Mouse (Mus musculus) kidney, postnatal 0 days (tissue): ENCODE data around the gene Vtn. TPM values are rescaled to one million over a fixed set of nuclear protein-coding genes. Genes with fewer than 3 reads are reported as not detected.

Experiments
- ATAC-seq: fragments of 200-750 bp; cut with Nextera tagmentation; replicated peaks from 2 replicates; pipeline ENCODE4 v1.8.0; 2017; ENCODE audit warnings: low read depth, moderate number of reproducible peaks, moderate TSS enrichment, moderate library complexity; ENCODE audit not compliant: low FRiP score
- DNase-seq: peaks from one replicate; pipeline ENCODE4 v3.0.0-alpha.2; 2016; ENCODE audit warnings: low spot score
- H3K27ac ChIP-seq: fragments of 300-500 bp; sonication (generic); 2 replicates; pipeline ENCODE4 v1.5.1; 2014; ENCODE audit warnings: mild to moderate bottlenecking
- H3K27me3 ChIP-seq: fragments of 300-500 bp; sonication (generic); 2 replicates; pipeline ENCODE4 v1.6.1; 2014; ENCODE audit warnings: low read length, mixed read lengths; ENCODE audit not compliant: insufficient read depth
- H3K36me3 ChIP-seq: fragments of 300-500 bp; sonication (generic); 2 replicates; pipeline ENCODE4 v1.6.1; 2014; ENCODE audit warnings: low read length, mixed read lengths; ENCODE audit not compliant: insufficient read depth
- H3K4me1 ChIP-seq: fragments of 300-500 bp; sonication (generic); replicated peaks from 2 replicates; pipeline ENCODE4 v1.6.1; 2014; ENCODE audit warnings: antibody characterized with exemption, low read length, mixed read lengths; ENCODE audit not compliant: insufficient read depth
- H3K4me2 ChIP-seq: fragments of 300-500 bp; sonication (generic); 2 replicates; pipeline ENCODE4 v1.6.1; 2014; ENCODE audit warnings: mild to moderate bottlenecking, low read length, moderate library complexity, mixed read lengths
- H3K4me3 ChIP-seq: fragments of 300-500 bp; sonication (generic); replicated peaks from 2 replicates; pipeline ENCODE4 v1.5.1; 2014; ENCODE audit warnings: low read depth, low read length
- H3K9ac ChIP-seq: fragments of 300-500 bp; sonication (generic); 2 replicates; pipeline ENCODE4 v1.6.1; 2014; ENCODE audit warnings: low read depth, low read length
- H3K9me3 ChIP-seq: fragments of 300-500 bp; sonication (generic); replicated peaks from 2 replicates; pipeline ENCODE4 v1.6.1; 2016; ENCODE audit warnings: low read length, inconsistent platforms, mixed read lengths
- CTCF ChIP-seq: IDR thresholded peaks from 2 replicates; pipeline ENCODE4 v1.5.1; 2016; ENCODE audit warnings: antibody characterized with exemption, low read depth, mild to moderate bottlenecking, moderate library complexity
- WGBS: fragments of 180-500 bp; shearing (Covaris S2); extraction: QIAGEN DNeasy Blood & Tissue Kit; methylation state at CpG from one replicate; pipeline ENCODE4 v1.1.7; 2014; 5-methylcytosine and 5-hydroxymethylcytosine counted together
- polyA plus RNA-seq: library from polyadenylated mRNA; unstranded; fragments of >200 nt; fragmentation: Nextera tagmentation; extraction: Ambion mirVana; gene quantifications from 2 replicates; pipeline ENCODE4 v1.2.1, GENCODE M21; 2015

Vtn gene
- polyA plus RNA-seq, 1 experiment from 2014 or later: 0.70 TPM

- ATAC-seq: no peak
- no peak overlapping the region for H3K27ac ChIP-seq
- no peak overlapping the region for H3K9ac ChIP-seq
- TF ChIP-seq CTCF: no peak
- H3K4me3 ChIP-seq: no peak overlapping the region
- no peaks in the 10 kb centered on the region for H3K9me3 ChIP-seq
- H3K4me1 ChIP-seq: peaks cover 14% of the 10 kb centered on the region; the same call in 1 of the 2 replicates
- no peak for DNase-seq
- 36% methylated on average over 3 of the region's 3 CpGs for WGBS
- no peak overlapping the region for H3K4me2 ChIP-seq
- H3K27me3 ChIP-seq: no peaks in the 10 kb centered on the region
- H3K36me3 ChIP-seq: no peaks in the 10 kb centered on the region
Measured at GRCm38 (mm10) chr11:78467932-78468331, 31.0 kb upstream of the Vtn start.

- WGBS: 91% methylated on average over 10 of the region's 10 CpGs
- Histone ChIP-seq H3K4me2 (no peak overlapping the region), H3K27ac (no peak overlapping the region), H3K4me3 (no peak overlapping the region), H3K9me3 (no peaks in the 10 kb centered on the region), H3K4me1 (peaks cover 3% of the 10 kb centered on the region; the same call in 1 of the 2 replicates), H3K36me3 (no peaks in the 10 kb centered on the region), H3K9ac (no peak overlapping the region), H3K27me3 (no peaks in the 10 kb centered on the region)
- DNase-seq: no peak
- ATAC-seq: no peak
- TF ChIP-seq CTCF: no peak
Measured at GRCm38 (mm10) chr11:78471326-78472103, 27.4 kb upstream of the Vtn start.

- Histone ChIP-seq H3K4me3 (no peak overlapping the region), H3K9ac (no peak overlapping the region), H3K36me3 (no peaks in the 10 kb centered on the region), H3K27me3 (no peaks in the 10 kb centered on the region), H3K4me2 (no peak overlapping the region), H3K27ac (no peak overlapping the region), H3K9me3 (no peaks in the 10 kb centered on the region), H3K4me1 (no peaks in the 10 kb centered on the region)
- no peak for TF ChIP-seq CTCF
- 82% methylated on average over 3 of the region's 3 CpGs for WGBS
- ATAC-seq (no peak), DNase-seq (no peak)
Measured at GRCm38 (mm10) chr11:78475289-78475688, 23.6 kb upstream of the Vtn start.

GRCm38 (mm10) chr11:78483639-78484038 lies 15.3 kb upstream of the Vtn start:
- H3K9ac ChIP-seq: no peak overlapping the region
- TF ChIP-seq CTCF: no peak
- ATAC-seq: no peak
- peaks cover 11% of the 10 kb centered on the region for H3K27me3 ChIP-seq
- DNase-seq: no peak
- no peak overlapping the region for H3K4me3 ChIP-seq
- WGBS: 63% methylated on average over 7 of the region's 7 CpGs
- no peaks in the 10 kb centered on the region for H3K36me3 ChIP-seq
- H3K4me2 ChIP-seq: no peak overlapping the region
- H3K4me1 ChIP-seq: no peaks in the 10 kb centered on the region
- H3K27ac ChIP-seq: no peak overlapping the region
- no peaks in the 10 kb centered on the region for H3K9me3 ChIP-seq

- no peaks in the 10 kb centered on the region for H3K36me3 ChIP-seq
- TF ChIP-seq CTCF: peak; percentile 94
- ATAC-seq: no peak
- H3K4me3 ChIP-seq: no peak overlapping the region
- H3K27ac ChIP-seq: no peak overlapping the region
- peak; percentile 84 for DNase-seq
- H3K4me1 ChIP-seq: no peaks in the 10 kb centered on the region
- H3K9ac ChIP-seq: no peak overlapping the region
- H3K9me3 ChIP-seq: no peaks in the 10 kb centered on the region
- H3K4me2 ChIP-seq: no peak overlapping the region
- peaks cover 42% of the 10 kb centered on the region for H3K27me3 ChIP-seq
- WGBS: 2% methylated on average over 8 of the region's 8 CpGs
Measured at GRCm38 (mm10) chr11:78488168-78488567, 10.7 kb upstream of the Vtn start.

GRCm38 (mm10) chr11:78490781-78491241 lies 8.1 kb upstream of the Vtn start:
- Histone ChIP-seq H3K27me3 (peaks cover 42% of the 10 kb centered on the region), H3K27ac (no peak overlapping the region), H3K4me1 (no peaks in the 10 kb centered on the region), H3K4me2 (peak overlapping the region; percentile 44), H3K9me3 (no peaks in the 10 kb centered on the region), H3K9ac (no peak overlapping the region), H3K4me3 (peak overlapping the region; percentile 11; the same call in 1 of the 2 replicates), H3K36me3 (no peaks in the 10 kb centered on the region)
- 9% methylated on average over 47 of the region's 48 CpGs for WGBS
- peak; percentile 44 for DNase-seq
- peak; percentile 41; the same call in 1 of the 2 replicates for TF ChIP-seq CTCF
- no peak for ATAC-seq
